Mouse (Mus musculus) thymus, adult 18-20 months (tissue): Measurements from ENCODE around the gene Borcs5.
"Not testable (repeated sequence)": the region's sequence is repeated elsewhere in the genome, so short reads cannot be mapped to it uniquely, and the experiment has no call there.

ENCODE experiments used
- DNase-seq, 2 experiments: peaks; one replicate each; pipeline ENCODE4 v3.0.0; 2022; ENCODE audit warnings: mixed read lengths in 2 of 2

Gene Borcs5

DNA sequence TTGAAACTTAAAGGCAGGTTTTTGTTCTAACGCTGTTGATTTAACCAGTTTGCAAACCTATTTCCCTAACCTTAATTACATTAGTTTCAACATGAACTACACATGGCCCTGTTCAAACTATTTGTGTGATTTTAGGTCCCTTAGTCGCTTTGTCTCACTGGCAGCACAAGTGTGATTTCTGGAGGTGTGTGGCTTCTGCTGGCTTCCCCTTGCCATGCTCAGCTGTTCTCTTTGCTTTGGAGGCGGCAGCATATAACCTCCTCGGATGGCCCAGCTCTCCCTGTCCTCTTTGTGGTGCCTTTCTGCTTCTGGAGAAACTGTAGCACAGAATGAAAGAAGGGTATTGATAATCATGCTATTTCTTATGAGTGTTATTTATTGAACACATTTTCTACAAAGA is 38.2 kb downstream of the Borcs5 start:
- DNase-seq, result no peak

GRCm38 (mm10) chr6:134678037-134678436 is 38.7 kb downstream of the Borcs5 start:
- DNase-seq, result no peak

GRCm38 (mm10) chr6:134679330-134679729 is 40.0 kb downstream of the Borcs5 start:
- not testable (repeated sequence) for DNase-seq

DNA sequence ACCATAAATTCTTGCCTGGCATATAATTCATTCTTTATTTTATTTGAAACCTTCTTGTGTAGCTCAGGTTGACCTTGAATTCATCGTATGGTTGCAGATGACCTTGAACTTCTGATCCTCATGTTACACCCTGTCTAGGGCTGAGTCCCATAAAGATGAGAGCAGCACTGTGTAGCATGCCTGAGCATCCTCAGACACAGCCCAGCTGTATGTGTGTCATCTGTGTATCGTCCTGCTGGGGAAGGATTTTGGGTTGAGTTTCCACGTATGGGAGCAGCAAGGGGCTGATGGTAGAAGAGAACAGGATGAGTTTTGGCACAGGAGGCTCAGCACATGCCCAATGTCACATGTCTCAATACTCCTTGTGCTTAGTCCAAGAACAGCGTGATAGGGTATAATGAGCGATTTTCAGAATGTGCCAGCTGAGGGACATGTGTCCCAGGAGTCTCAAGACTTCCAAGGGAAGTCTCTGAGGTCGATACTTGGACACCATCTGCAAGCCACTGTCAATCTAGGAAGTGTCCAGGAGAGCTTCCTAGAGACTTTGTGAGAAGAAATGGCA is 45.1 kb downstream of the Borcs5 start:
- no peak for DNase-seq

DNA sequence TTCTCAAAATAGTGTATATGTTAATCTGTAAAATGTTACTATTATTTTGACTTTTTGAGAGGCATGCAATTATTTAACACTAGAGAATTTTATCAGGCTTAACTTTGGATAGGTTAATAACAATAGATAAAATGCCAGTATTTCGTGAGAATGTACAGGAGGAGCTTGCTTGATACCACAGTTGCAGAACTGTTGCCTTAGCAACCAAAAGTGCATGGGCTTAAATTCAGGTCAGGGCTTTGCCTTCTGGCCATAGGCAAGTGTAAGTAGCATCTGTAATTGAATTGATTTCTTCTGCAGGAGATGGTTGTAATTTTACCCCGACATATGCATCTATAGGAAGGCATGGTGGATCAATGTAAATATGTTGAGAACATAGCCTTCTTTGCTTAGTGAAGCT is 45.7 kb downstream of the Borcs5 start:
- no peak for DNase-seq

DNA sequence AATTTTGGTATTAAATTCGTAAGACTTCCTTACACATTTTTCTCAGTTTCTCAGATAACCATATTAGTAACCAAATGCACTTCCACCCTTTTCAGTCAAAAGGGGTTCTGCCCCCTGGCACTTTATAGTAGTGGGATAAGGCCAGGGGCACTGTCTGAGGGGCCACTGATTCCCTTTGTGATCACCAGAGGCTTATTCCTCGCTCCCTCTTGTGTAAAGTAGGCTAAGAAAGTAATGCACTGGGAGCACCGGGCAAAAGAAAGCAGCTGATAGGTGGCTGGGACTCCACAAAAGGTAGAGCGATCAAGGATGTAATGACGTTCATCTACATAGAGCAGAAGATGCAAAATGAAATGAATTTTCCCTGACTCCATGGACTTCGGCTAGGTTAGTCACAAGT is 46.2 kb downstream of the Borcs5 start:
- DNase-seq, result no peak

DNA sequence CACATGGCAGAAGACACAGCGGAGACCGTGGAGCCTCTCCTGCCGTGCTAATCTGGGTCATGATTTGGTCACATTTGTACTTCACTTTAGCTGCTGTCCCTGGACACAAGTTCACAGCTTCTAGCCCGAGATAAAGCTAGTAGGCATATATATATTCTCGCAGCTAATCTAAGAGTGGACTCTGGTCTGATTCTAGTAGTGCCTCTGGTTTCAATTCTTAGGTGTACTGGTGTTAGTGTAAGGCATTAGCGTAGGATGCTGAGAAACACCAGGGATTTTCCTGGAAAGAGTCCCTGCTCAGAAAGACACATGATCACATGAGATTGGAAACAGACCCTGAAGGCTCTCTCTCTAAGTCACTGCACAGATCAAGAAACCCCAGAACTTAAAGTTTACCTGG is 55.2 kb downstream of the Borcs5 start:
- DNase-seq, result no peak

DNA sequence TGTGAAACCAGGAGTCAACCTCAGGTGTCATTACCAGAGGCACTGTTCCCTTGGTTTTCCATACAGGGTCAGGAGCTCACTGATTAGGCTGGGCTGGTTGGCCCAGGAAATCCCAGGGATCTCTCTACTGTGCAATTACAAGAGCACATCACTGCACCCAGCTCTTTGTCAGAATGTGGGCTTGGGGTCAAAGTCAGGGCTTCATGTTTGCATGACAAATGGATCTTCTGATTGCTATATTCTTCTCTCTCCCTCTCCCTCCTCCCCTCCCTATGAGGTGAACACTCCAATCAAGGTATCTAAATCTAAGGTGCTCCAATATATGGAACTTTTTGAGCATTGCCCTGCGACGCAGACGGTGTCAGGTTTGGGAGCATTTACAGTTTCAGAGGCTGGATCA is 55.7 kb downstream of the Borcs5 start:
- no peak for DNase-seq

- DNase-seq, result no peak
Observed at GRCm38 (mm10) chr6:134695625-134696024, 56.3 kb downstream of the Borcs5 start.

- no peak for DNase-seq
Observed at GRCm38 (mm10) chr6:134696146-134696545, 56.8 kb downstream of the Borcs5 start.

- no peak for DNase-seq
Observed at GRCm38 (mm10) chr6:134696554-134696953, 57.2 kb downstream of the Borcs5 start.

GRCm38 (mm10) chr6:134698243-134698642 is 58.9 kb downstream of the Borcs5 start:
- DNase-seq, result no peak

GRCm38 (mm10) chr6:134700451-134701210 is 61.3 kb downstream of the Borcs5 start:
- DNase-seq, result no peak

DNA sequence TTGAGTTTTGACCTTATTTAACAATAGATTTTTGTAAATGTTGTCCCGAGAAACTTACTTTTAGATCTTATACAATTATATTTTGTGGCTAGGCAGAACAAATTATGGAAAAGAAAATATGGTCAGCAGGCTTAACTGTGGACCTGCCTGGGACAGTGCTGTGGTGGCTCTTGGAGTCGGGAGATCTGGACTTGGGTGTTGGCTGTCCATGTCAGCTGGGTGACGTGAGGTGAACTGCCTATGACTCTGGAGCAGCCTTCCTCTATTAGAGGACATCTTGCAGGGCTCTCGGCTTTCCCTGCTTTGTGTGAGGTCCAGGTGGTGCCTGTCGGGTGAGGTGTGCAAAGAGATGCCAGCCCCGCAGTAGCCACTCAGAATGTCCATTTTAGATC is 61.9 kb downstream of the Borcs5 start:
- no peak for DNase-seq

DNA sequence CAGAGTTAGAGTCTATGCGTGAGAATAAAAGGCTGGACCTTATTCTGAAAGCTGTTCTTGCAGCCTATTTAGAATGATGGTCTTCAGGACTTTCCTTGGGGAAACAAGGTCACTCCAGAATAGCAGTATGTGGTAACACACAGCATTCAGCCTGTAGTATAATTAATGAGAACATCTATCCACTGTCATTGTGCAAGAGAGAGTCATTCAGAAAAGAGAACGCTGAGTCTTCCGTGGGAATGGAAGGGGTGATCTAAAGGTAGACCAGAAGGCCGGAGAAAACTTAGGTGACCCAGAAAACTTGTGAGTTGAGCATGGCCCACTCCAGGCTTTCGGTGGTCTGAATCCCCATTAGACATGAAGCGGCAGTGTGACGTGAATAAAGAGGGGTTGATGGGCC is 62.9 kb downstream of the Borcs5 start:
- DNase-seq, result no peak

DNA sequence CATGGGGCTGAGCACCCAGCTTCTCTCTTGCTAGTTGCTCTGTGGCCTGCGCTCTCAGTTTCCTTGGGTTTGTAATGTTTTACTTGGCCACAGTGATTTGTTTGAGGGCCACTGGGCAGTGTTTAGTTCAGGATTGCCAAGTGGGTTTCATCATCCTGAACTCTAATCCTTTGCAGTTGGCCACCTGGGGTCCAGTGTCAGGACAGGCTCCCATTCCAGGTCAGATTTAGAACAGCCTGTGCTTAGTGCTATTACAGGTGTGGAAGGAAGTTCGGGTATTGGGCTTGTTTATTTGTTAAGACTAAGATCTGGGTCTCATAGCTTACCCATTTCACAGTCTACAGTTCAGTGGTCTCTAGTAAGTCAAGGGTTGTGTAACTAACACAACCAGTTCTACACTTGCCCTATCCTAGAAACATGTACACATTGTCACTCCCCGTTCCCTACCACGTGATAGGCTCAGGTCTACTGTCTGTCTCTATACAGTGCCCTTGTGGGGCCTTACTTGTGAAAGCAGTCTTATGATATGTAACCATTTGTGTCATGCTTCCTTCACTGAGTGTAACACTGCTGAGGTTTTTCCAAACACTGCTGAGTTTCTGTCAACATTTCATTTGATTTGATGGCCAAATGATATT is 63.9 kb downstream of the Borcs5 start:
- DNase-seq, result no peak

DNA sequence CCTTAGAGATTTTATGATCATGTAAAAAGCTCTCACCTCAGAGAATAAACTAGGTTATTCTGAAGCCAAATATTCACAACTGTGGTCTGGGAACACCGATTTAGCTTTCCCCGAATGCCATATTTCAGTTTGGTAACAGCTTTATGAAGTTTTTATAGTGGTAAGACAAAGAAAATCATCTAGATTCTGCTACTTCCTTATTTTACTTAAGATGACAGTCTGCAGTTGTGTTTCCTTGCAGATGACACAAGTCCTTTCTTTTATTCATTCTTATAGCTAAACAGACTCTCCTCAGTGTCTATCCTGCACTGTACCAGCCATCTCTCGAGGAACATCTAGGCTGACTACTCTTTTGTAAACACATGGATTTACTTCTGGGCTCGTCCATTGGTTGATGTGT is 67.2 kb downstream of the Borcs5 start:
- DNase-seq, result no peak

- DNase-seq, result no peak
Observed at GRCm38 (mm10) chr6:134710020-134710419, 70.7 kb downstream of the Borcs5 start.

- DNase-seq, result no peak
Observed at GRCm38 (mm10) chr6:134713321-134713720, 74.0 kb downstream of the Borcs5 start.

DNA sequence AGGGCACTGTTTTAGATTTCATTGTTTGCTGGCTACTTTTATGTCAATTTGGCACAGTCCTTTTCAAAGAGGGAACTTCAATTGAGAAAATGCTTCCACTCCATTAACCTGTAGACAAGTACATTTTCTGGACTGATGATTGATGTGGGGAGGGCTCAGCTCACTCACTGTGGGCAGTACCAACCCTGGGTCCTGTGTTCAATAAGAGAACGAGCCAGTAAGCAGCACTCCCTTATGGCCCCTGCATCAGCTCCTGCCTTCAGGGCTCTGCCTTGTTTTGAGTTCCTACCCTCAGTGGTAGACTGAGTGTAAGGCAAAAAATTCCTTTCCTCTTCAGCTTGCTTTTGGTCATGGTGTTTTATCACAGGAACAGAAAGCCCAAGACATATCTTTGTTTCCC is 74.6 kb downstream of the Borcs5 start:
- DNase-seq, result no peak

DNA sequence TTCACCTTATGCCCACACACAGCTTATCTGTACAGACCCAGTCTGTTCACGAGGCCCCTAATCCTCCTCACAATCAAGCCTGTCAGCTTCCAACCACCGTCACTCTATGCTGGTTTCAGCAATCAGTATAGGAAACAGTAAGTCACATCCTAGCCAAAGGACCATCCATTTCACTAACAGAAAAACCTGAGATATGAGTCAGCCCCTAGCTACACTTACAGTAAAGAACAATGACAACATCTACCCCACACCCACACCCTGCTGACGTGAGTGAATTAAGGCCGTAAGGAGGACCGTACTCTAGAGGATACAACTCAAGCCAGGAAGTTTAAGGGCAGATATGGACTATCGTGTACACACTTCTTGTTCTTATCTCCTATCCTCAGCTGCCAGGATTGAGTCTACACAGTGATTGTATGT is 76.9 kb downstream of the Borcs5 start:
- DNase-seq, result no peak

- DNase-seq, result no peak
Observed at GRCm38 (mm10) chr6:134717886-134718667, 78.8 kb downstream of the Borcs5 start.

DNA sequence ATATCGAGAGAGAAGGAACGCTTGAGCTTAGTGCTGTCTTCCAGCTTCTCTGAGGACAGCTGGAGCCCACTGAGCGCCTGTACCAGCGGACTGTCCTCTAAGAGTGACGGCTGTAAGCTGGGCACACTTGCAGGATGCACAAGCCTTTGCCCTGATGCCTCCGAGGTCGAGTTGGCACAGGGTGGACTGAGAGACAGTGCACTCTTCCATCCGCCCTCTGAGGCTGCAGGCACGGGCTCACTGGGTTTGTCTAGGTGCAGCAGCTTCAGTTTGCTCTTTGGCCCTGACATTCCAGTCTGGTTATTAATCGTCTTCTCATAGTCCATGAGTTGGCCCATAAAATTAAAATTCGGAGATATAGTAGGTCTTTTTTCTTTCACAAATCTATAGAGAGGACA is 79.4 kb downstream of the Borcs5 start:
- DNase-seq, result no peak

- no peak for DNase-seq
Observed at GRCm38 (mm10) chr6:134719156-134719555, 79.8 kb downstream of the Borcs5 start.
